Mouse (Mus musculus) limb, embryonic 15.5 days (tissue): Measurements from ENCODE around the gene Hnrnpm. TPM values are rescaled to one million over a fixed set of nuclear protein-coding genes. Genes with fewer than 3 reads are reported as not detected.

ENCODE experiments used
- polyA plus RNA-seq: library from polyadenylated mRNA; unstranded; fragments of >200 nt; fragmentation: Nextera tagmentation; extraction: Ambion mirVana; gene quantifications from 2 replicates; pipeline ENCODE4 v1.2.1, GENCODE M21; 2015

The Hnrnpm gene
- polyA plus RNA-seq, 1 experiment from 2014 or later = 274 TPM

Other genes with a start within 250 kb of the Hnrnpm start
- 91.1 and 94.0 TPM in 2 replicates for gene Adamts10, start 162.7 kb downstream of the Hnrnpm start, polyA plus RNA-seq
- 5.6 and 6.2 TPM in 2 replicates for gene Myo1f, start 131.2 kb downstream of the Hnrnpm start, polyA plus RNA-seq
- gene Zfp414, start 57.8 kb downstream of the Hnrnpm start, polyA plus RNA-seq = 40.5 and 42.4 TPM in 2 replicates
- gene Pram1, start 48.8 kb downstream of the Hnrnpm start, polyA plus RNA-seq = 0.27 and 0.34 TPM in 2 replicates
- 62.6 and 65.6 TPM in 2 replicates for gene March2, start 31.8 kb upstream of the Hnrnpm start, polyA plus RNA-seq
- gene Rab11b, start 73.7 kb upstream of the Hnrnpm start, polyA plus RNA-seq = 257 and 267 TPM in 2 replicates
- gene Angptl4, start 95.0 kb upstream of the Hnrnpm start, polyA plus RNA-seq = 53.1 and 62.9 TPM in 2 replicates
- gene Kank3, start 123.7 kb upstream of the Hnrnpm start, polyA plus RNA-seq = 29.4 and 32.3 TPM in 2 replicates
- gene Rps28, start 137.7 kb upstream of the Hnrnpm start, polyA plus RNA-seq = 716 and 1,053 TPM in 2 replicates
- gene Ndufa7, start 137.7 kb upstream of the Hnrnpm start, polyA plus RNA-seq = 404 and 428 TPM in 2 replicates
- 53.1 and 54.8 TPM in 2 replicates for gene Cd320, start 156.2 kb upstream of the Hnrnpm start, polyA plus RNA-seq
- not detected in 2 replicates for gene Gm7029, start 187.0 kb upstream of the Hnrnpm start, polyA plus RNA-seq
- 3.5 and 7.7 TPM in 2 replicates for gene Kifc1, start 203.8 kb upstream of the Hnrnpm start, polyA plus RNA-seq
- gene Platr17, start 218.3 kb upstream of the Hnrnpm start, polyA plus RNA-seq = 0.19 and 0.30 TPM in 2 replicates
- 47.2 and 55.7 TPM in 2 replicates for gene Daxx, start 222.6 kb upstream of the Hnrnpm start, polyA plus RNA-seq
- 42.1 and 46.3 TPM in 2 replicates for gene Tapbp, start 229.0 kb upstream of the Hnrnpm start, polyA plus RNA-seq
- gene Zbtb22, start 229.0 kb upstream of the Hnrnpm start, polyA plus RNA-seq = 14.0 and 15.5 TPM in 2 replicates
- gene Rgl2, start 242.7 kb upstream of the Hnrnpm start, polyA plus RNA-seq = 51.8 and 58.5 TPM in 2 replicates